Mouse (Mus musculus) erythroblast, embryonic 14.5 days (primary cell): ENCODE measurements around the gene Slc13a2. TPM values are rescaled to one million over a fixed set of nuclear protein-coding genes. Genes with fewer than 3 reads are reported as not detected.

Experiments
- H3K27me3 ChIP-seq: 2 replicates; pipeline ENCODE4 v1.6.1; 2012; ENCODE audit warnings: inconsistent platforms; ENCODE audit not compliant: control insufficient read depth
- H3K36me3 ChIP-seq: 2 replicates; pipeline ENCODE4 v1.6.1; 2012; ENCODE audit warnings: mild to moderate bottlenecking, inconsistent platforms; ENCODE audit not compliant: control insufficient read depth
- H3K4me1 ChIP-seq: 2 replicates; pipeline ENCODE4 v1.6.1; 2012; ENCODE audit warnings: inconsistent platforms; ENCODE audit not compliant: control insufficient read depth
- H3K4me3 ChIP-seq: replicated peaks from 2 replicates; pipeline ENCODE3; 2012; ENCODE audit warnings: moderate library complexity, mild to moderate bottlenecking, inconsistent platforms
- H3K9me3 ChIP-seq: 2 replicates; pipeline ENCODE4 v1.6.1; 2012; ENCODE audit warnings: low read length, inconsistent platforms, mixed read lengths; ENCODE audit not compliant: control insufficient read depth
- GATA1 ChIP-seq: IDR thresholded peaks from 2 replicates; pipeline ENCODE4 v1.6.1; 2012; ENCODE audit warnings: low read length, inconsistent platforms, mixed read lengths
- TAL1 ChIP-seq: IDR thresholded peaks from 3 replicates; pipeline ENCODE4 v1.6.1; 2012; ENCODE audit warnings: low read length, inconsistent platforms, mixed read lengths
- polyA plus RNA-seq: library from polyadenylated mRNA; stranded (reverse); fragments of >175 nt; gene quantifications from 2 replicates; pipeline ENCODE4 v1.2.3, GENCODE M21; 2012

Slc13a2 gene
- polyA plus RNA-seq, 1 experiment: not detected

- H3K4me1 ChIP-seq: no peaks in the 10 kb centered on the region
- H3K36me3 ChIP-seq: no peaks in the 10 kb centered on the region
- no peak overlapping the region for H3K4me3 ChIP-seq
- TF ChIP-seq TAL1 (no peak), GATA1 (no peak)
- no peaks in the 10 kb centered on the region for H3K9me3 ChIP-seq
- H3K27me3 ChIP-seq: no peaks in the 10 kb centered on the region
Observed at GRCm38 (mm10) chr11:78401469-78401868, 20.5 kb downstream of the Slc13a2 start.

- no peak for TF ChIP-seq TAL1
- no peaks in the 10 kb centered on the region for H3K9me3 ChIP-seq
- H3K4me3 ChIP-seq: no peak overlapping the region
- H3K36me3 ChIP-seq: no peaks in the 10 kb centered on the region
- H3K4me1 ChIP-seq: no peaks in the 10 kb centered on the region
- no peaks in the 10 kb centered on the region for H3K27me3 ChIP-seq
Observed at GRCm38 (mm10) chr11:78400936-78401335, 21.1 kb downstream of the Slc13a2 start.

DNA sequence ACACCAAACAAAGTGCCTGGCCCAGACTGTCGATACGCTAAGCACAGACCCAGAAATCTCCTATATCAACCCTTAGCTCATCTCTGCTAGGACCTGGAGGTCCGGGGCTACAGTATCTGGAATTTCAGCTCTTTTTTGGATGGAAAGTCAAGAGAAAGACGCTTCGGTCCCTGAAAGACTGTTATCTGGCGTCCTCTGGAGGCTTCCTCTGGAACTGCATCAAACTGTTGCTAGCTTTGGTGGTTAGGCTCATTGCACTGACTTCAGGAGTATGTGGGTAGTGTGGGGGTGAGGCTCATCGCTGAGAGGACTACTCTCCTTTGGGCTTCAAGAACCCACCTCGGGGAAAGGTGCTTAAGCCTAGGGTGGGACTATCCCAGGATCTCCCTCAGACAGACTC lies 22.3 kb downstream of the Slc13a2 start:
- Histone ChIP-seq H3K27me3 (no peaks in the 10 kb centered on the region), H3K4me3 (no peak overlapping the region), H3K4me1 (no peaks in the 10 kb centered on the region), H3K9me3 (no peaks in the 10 kb centered on the region), H3K36me3 (no peaks in the 10 kb centered on the region)
- no peak for TF ChIP-seq TAL1
- TF ChIP-seq GATA1: no peak

DNA sequence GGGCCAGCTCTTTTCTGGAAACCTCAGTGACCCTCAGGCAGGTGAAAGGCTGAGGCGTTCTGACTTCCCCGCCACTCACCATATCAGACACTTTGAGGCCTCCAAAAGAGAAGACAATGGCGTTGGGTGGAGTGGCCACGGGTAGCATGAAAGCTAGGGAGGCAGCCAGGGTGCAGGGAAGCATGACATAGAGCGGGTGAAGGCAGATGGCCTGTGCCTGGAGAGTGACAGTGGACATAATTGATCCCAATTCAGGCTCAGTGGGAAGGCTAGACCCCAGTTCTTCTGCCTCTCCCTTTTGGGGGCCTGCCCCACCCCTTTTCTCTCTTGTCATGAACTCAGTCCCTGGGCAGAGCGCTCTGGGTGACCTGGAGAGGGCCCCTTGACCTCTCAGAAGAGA lies 23.8 kb downstream of the Slc13a2 start:
- Histone ChIP-seq H3K36me3 (no peaks in the 10 kb centered on the region), H3K27me3 (no peaks in the 10 kb centered on the region), H3K4me1 (no peaks in the 10 kb centered on the region), H3K9me3 (no peaks in the 10 kb centered on the region), H3K4me3 (no peak overlapping the region)
- no peak for TF ChIP-seq TAL1
- TF ChIP-seq GATA1: no peak

DNA sequence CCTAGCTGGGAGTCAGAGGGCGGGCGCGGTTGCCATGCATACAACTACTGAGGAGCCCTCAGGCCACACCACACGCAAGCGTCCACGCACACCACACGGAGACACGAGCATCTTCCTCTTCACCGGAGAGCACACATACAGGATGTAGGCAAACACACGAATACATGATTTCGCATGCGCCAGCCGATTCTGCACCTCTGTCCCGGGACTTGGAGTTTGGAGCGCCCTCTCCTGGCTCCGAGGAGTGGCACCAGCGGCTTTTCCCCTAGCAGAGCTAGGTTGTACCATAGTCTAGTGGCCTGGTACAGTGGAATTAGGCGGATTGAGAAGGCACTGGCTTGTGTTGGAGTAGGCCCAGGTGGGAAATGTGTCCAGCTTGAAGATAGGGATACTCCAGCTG lies 24.6 kb downstream of the Slc13a2 start:
- Histone ChIP-seq H3K9me3 (no peaks in the 10 kb centered on the region), H3K4me3 (no peak overlapping the region), H3K36me3 (no peaks in the 10 kb centered on the region), H3K27me3 (no peaks in the 10 kb centered on the region), H3K4me1 (no peaks in the 10 kb centered on the region)
- TF ChIP-seq TAL1 (no peak), GATA1 (no peak)

- Histone ChIP-seq H3K4me1 (no peaks in the 10 kb centered on the region), H3K36me3 (no peaks in the 10 kb centered on the region), H3K4me3 (no peak overlapping the region), H3K27me3 (no peaks in the 10 kb centered on the region), H3K9me3 (no peaks in the 10 kb centered on the region)
- TF ChIP-seq TAL1: no peak
Observed at GRCm38 (mm10) chr11:78396950-78397349, 25.1 kb downstream of the Slc13a2 start.

DNA sequence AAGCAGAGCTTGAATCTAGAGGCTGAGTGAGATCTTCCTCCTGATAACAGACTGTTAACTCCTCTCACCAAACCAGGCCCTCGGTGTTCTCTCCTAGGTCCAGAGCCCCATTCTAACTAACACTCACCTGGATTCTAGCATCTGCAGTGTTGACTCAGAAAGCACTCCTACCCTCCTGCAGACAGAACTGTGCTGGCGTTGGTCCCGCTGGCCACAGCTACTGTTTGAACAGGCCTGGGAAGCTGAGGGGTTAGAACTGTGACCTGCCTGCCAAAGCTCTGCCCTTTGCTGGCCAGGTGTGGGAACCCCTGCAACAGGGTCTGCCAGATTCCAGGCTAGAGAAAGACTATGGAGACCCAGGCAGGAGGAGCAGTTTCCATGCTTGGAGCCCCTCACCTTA lies 29.3 kb downstream of the Slc13a2 start:
- no peaks in the 10 kb centered on the region for H3K9me3 ChIP-seq
- H3K27me3 ChIP-seq: no peaks in the 10 kb centered on the region
- TF ChIP-seq GATA1 (no peak), TAL1 (no peak)
- H3K4me1 ChIP-seq: no peaks in the 10 kb centered on the region
- H3K36me3 ChIP-seq: no peaks in the 10 kb centered on the region
- no peak overlapping the region for H3K4me3 ChIP-seq

GRCm38 (mm10) chr11:78386508-78387043 lies 35.4 kb downstream of the Slc13a2 start, which contains the start of gene Foxn1:
TSS of gene Foxn1 (minus strand) at chr11:78386558.
- Histone ChIP-seq H3K36me3 (no peaks in the 10 kb centered on the region), H3K4me1 (no peaks in the 10 kb centered on the region), H3K4me3 (no peak within 1 kb of the TSS), H3K9me3 (no peaks in the 10 kb centered on the region), H3K27me3 (no peaks in the 10 kb centered on the region)
- TF ChIP-seq GATA1: no peak

- TF ChIP-seq GATA1: no peak
- no peak for TF ChIP-seq TAL1
- no peaks in the 10 kb centered on the region for H3K9me3 ChIP-seq
- H3K4me3 ChIP-seq: no peak overlapping the region
- no peaks in the 10 kb centered on the region for H3K27me3 ChIP-seq
- H3K36me3 ChIP-seq: no peaks in the 10 kb centered on the region
- H3K4me1 ChIP-seq: no peaks in the 10 kb centered on the region
Observed at GRCm38 (mm10) chr11:78385776-78386175, 36.2 kb downstream of the Slc13a2 start.

GRCm38 (mm10) chr11:78382701-78383100 lies 39.3 kb downstream of the Slc13a2 start:
- Histone ChIP-seq H3K4me1 (no peaks in the 10 kb centered on the region), H3K9me3 (no peaks in the 10 kb centered on the region), H3K4me3 (no peak overlapping the region), H3K27me3 (no peaks in the 10 kb centered on the region), H3K36me3 (no peaks in the 10 kb centered on the region)
- TF ChIP-seq GATA1 (no peak), TAL1 (no peak)
